Mouse (Mus musculus): ENCODE data around the gene Gm17655.
"Not testable (repeated sequence)": the region's sequence is repeated elsewhere in the genome, so short reads cannot be mapped to it uniquely, and the experiment has no call there.

The Gm17655 gene

GRCm38 (mm10) chr5:110086161-110086866 lies 14.0 kb upstream of the Gm17655 start:
- DNase-seq (ENCODE audit: extremely low read depth, low read depth), result no peak

- DNase-seq (ENCODE audit: extremely low read depth, low read depth), result no peak
These were observed 10.6 kb upstream of the Gm17655 start for GRCm38 (mm10) chr5:110082961-110083360.

- peak; percentile 90 for DNase-seq (ENCODE audit: extremely low read depth, low read depth)
These were observed 14.5 kb downstream of the Gm17655 start for GRCm38 (mm10) chr5:110057637-110058408.

GRCm38 (mm10) chr5:110023694-110024427 lies 48.5 kb downstream of the Gm17655 start:
- DNase-seq (ENCODE audit: extremely low read depth, low read depth), result peak; percentile 44

GRCm38 (mm10) chr5:110023273-110023672 lies 49.0 kb downstream of the Gm17655 start:
- DNase-seq (ENCODE audit: extremely low read depth, low read depth), result peak; percentile 58

GRCm38 (mm10) chr5:110015775-110016174 lies 56.5 kb downstream of the Gm17655 start:
- not testable (repeated sequence) for DNase-seq (ENCODE audit: extremely low read depth, low read depth)

Data from MEL-GATA-1-ER (cell line).